Mouse (Mus musculus) heart, embryonic 15.5 days (tissue): Measurements from ENCODE around the gene Smarcd3. TPM values are rescaled to one million over a fixed set of nuclear protein-coding genes. Genes with fewer than 3 reads are reported as not detected.

Source experiments
- ATAC-seq: fragments of 200-750 bp; cut with Nextera tagmentation; replicated peaks from 2 replicates; pipeline ENCODE4 v1.8.0; 2017; ENCODE audit warnings: low read depth, moderate TSS enrichment; ENCODE audit not compliant: insufficient number of reproducible peaks, insufficient read depth, low FRiP score
- H3K27ac ChIP-seq: fragments of 300-500 bp; sonication (generic); 2 replicates; pipeline ENCODE4 v1.5.1; 2015; ENCODE audit warnings: mild to moderate bottlenecking, inconsistent platforms
- H3K27me3 ChIP-seq: fragments of 300-500 bp; sonication (generic); 2 replicates; pipeline ENCODE4 v1.6.1; 2015; ENCODE audit warnings: inconsistent platforms
- H3K36me3 ChIP-seq: fragments of 300-500 bp; sonication (generic); 2 replicates; pipeline ENCODE4 v1.6.1; 2015; ENCODE audit warnings: mild to moderate bottlenecking, inconsistent platforms
- H3K4me1 ChIP-seq: fragments of 300-500 bp; sonication (generic); replicated peaks from 2 replicates; pipeline ENCODE4 v1.6.1; 2015; ENCODE audit warnings: inconsistent platforms
- H3K4me2 ChIP-seq: fragments of 300-500 bp; sonication (generic); 2 replicates; pipeline ENCODE4 v1.6.1; 2015; ENCODE audit warnings: inconsistent platforms, mild to moderate bottlenecking, moderate library complexity
- H3K4me3 ChIP-seq: fragments of 300-500 bp; sonication (generic); 2 replicates; pipeline ENCODE4 v1.5.1; 2015; ENCODE audit warnings: mild to moderate bottlenecking, inconsistent platforms
- H3K9ac ChIP-seq: fragments of 300-500 bp; sonication (generic); 2 replicates; pipeline ENCODE4 v1.6.1; 2015; ENCODE audit warnings: mild to moderate bottlenecking, inconsistent platforms
- H3K9me3 ChIP-seq: fragments of 300-500 bp; sonication (generic); replicated peaks from 2 replicates; pipeline ENCODE4 v1.6.1; 2016; ENCODE audit warnings: inconsistent platforms
- WGBS: fragments of 180-500 bp; shearing (Covaris S2); methylation state at CpG from one replicate; pipeline ENCODE4 v1.1.7; 2015; ENCODE audit warnings: mixed read lengths; 5-methylcytosine and 5-hydroxymethylcytosine counted together
- polyA plus RNA-seq: library from polyadenylated mRNA; unstranded; fragments of >200 nt; fragmentation: Nextera tagmentation; extraction: Ambion mirVana; gene quantifications from 2 replicates; pipeline ENCODE4 v1.2.1, GENCODE M21; 2015

Smarcd3 gene
- polyA plus RNA-seq, 1 experiment from 2014 or later = 50.9 TPM

DNA sequence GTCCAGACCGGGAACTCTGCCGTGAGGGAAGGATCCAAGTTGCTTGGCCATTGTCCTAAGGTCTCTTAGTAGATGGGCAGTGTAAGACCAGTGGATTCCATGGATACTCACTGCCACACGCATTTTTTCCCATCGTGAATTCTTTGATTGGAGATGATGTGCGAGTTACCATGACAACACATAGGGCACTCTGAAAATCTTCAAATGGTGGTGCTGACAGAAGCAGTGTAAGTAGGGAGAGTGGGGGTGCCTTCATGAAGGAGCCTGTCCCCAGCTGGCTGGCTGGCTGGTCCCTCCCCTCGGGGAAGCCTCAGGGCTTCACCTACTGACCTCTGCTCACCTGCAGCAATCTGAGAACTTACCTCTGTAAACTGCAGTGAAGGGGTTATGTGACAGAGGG, 14.9 kb upstream of the Smarcd3 start:
- WGBS = 63% methylated on average over 6 of the region's 6 CpGs

DNA sequence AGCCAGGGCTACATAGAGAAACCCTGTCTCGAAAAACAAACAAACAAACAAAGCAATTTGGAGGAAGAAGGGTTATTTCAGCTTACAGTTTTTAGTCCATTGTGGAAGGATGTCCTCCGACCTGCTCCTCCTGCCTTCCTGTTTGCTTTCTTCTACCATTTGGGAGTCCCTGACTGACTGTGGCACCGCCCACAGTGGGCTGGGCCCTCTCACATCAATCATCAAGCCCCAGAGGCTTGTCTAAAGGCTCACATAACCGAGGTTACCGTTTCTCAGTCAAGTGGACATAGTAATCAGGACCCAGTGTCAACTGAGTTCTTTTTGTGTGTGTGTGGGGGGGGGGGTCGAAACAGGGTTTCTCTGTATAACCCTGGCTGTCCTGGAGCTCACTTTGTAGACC, 13.9 kb upstream of the Smarcd3 start:
- H3K4me1 ChIP-seq = no peaks in the 10 kb centered on the region
- H3K4me2 ChIP-seq = no peak overlapping the region
- no peak overlapping the region for H3K27ac ChIP-seq
- no peak overlapping the region for H3K9ac ChIP-seq
- no peaks in the 10 kb centered on the region for H3K27me3 ChIP-seq
- H3K4me3 ChIP-seq = no peak overlapping the region
- WGBS = 50% methylated on average over 6 of the region's 6 CpGs
- no peak for ATAC-seq
- no peaks in the 10 kb centered on the region for H3K36me3 ChIP-seq
- H3K9me3 ChIP-seq = no peaks in the 10 kb centered on the region

More for the DNA sequence above, 14.9 kb upstream of the Smarcd3 start:
- Histone ChIP-seq H3K36me3 (no peaks in the 10 kb centered on the region), H3K9ac (no peak overlapping the region), H3K4me2 (no peak overlapping the region), H3K27ac (no peak overlapping the region), H3K4me3 (no peak overlapping the region), H3K27me3 (no peaks in the 10 kb centered on the region), H3K4me1 (no peaks in the 10 kb centered on the region), H3K9me3 (no peaks in the 10 kb centered on the region)
- ATAC-seq = no peak

DNA sequence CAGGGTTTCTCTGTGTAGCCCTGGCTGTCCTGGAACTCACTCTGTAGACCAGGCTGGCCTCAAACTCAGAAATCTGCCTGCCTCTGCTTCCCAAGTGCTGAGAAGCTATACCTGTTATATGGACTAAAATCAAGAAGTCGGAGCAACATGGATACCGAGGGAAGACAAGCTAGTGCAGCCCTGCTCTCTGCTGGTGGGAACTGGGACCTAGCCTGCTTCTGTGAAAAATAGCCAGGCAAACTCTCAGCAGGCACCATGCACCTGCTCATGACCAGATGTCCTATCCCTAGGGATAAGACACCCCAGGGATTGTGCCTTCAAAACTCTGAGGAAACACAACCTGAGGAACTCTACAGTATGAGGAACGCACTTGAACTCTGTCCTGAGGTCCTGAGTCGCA, 12.8 kb upstream of the Smarcd3 start:
- H3K27ac ChIP-seq = no peak overlapping the region
- H3K36me3 ChIP-seq = no peaks in the 10 kb centered on the region
- H3K9ac ChIP-seq = no peak overlapping the region
- no peak overlapping the region for H3K4me2 ChIP-seq
- no peaks in the 10 kb centered on the region for H3K9me3 ChIP-seq
- no peak for ATAC-seq
- H3K4me3 ChIP-seq = no peak overlapping the region
- H3K4me1 ChIP-seq = no peaks in the 10 kb centered on the region
- H3K27me3 ChIP-seq = no peaks in the 10 kb centered on the region
- WGBS = 69% methylated on average over 4 of the region's 4 CpGs

- Histone ChIP-seq H3K4me3 (no peak overlapping the region), H3K27ac (no peak overlapping the region), H3K36me3 (no peaks in the 10 kb centered on the region), H3K4me2 (no peak overlapping the region), H3K9ac (no peak overlapping the region), H3K27me3 (no peaks in the 10 kb centered on the region), H3K4me1 (no peaks in the 10 kb centered on the region), H3K9me3 (no peaks in the 10 kb centered on the region)
- WGBS = 71% methylated on average over 6 of the region's 6 CpGs
- ATAC-seq = no peak
Measured at GRCm38 (mm10) chr5:24635526-24636141, 11.4 kb upstream of the Smarcd3 start.

DNA sequence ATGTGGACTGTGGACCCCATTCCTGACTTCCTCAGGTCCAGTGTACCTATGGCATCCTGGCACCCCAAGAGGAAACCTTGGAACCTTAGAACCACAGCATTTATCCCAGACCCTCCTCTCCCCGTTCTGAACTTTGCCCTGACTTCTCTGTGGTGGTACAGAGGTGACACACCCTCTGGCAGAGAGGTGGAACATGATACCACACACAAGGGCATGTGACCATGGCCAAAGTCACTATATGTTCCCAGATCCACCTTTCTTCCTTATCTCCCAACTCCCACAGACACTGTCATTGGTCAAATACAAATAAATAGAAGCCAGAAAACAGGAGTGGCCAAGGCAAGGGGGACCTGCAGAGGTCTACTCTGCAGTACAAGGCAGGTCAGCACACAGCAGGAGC, 10.9 kb upstream of the Smarcd3 start:
- Histone ChIP-seq H3K4me3 (no peak overlapping the region), H3K27me3 (no peaks in the 10 kb centered on the region), H3K27ac (no peak overlapping the region), H3K4me1 (no peaks in the 10 kb centered on the region), H3K9ac (no peak overlapping the region), H3K4me2 (no peak overlapping the region), H3K36me3 (no peaks in the 10 kb centered on the region), H3K9me3 (no peaks in the 10 kb centered on the region)
- 52% methylated on average over 1 of the region's 1 CpGs for WGBS
- no peak for ATAC-seq

- Histone ChIP-seq H3K9ac (no peak overlapping the region), H3K4me2 (no peak overlapping the region), H3K27ac (no peak overlapping the region), H3K36me3 (no peaks in the 10 kb centered on the region), H3K27me3 (peaks cover 12% of the 10 kb centered on the region), H3K4me1 (peaks cover 3% of the 10 kb centered on the region), H3K4me3 (no peak overlapping the region), H3K9me3 (no peaks in the 10 kb centered on the region)
- no peak for ATAC-seq
- WGBS = 58% methylated on average over 3 of the region's 3 CpGs
Measured at GRCm38 (mm10) chr5:24629712-24630111, 5.5 kb upstream of the Smarcd3 start.

- Histone ChIP-seq H3K4me1 (peaks cover 17% of the 10 kb centered on the region), H3K4me3 (peak overlapping the region; percentile 56), H3K9ac (no peak overlapping the region), H3K27me3 (peaks cover 47% of the 10 kb centered on the region), H3K36me3 (no peaks in the 10 kb centered on the region), H3K9me3 (no peaks in the 10 kb centered on the region), H3K27ac (no peak overlapping the region), H3K4me2 (peak overlapping the region; percentile 89)
- no peak for ATAC-seq
- 34% methylated on average over 4 of the region's 4 CpGs for WGBS
Measured at GRCm38 (mm10) chr5:24624822-24625120, 560 bp upstream of the Smarcd3 start.

DNA sequence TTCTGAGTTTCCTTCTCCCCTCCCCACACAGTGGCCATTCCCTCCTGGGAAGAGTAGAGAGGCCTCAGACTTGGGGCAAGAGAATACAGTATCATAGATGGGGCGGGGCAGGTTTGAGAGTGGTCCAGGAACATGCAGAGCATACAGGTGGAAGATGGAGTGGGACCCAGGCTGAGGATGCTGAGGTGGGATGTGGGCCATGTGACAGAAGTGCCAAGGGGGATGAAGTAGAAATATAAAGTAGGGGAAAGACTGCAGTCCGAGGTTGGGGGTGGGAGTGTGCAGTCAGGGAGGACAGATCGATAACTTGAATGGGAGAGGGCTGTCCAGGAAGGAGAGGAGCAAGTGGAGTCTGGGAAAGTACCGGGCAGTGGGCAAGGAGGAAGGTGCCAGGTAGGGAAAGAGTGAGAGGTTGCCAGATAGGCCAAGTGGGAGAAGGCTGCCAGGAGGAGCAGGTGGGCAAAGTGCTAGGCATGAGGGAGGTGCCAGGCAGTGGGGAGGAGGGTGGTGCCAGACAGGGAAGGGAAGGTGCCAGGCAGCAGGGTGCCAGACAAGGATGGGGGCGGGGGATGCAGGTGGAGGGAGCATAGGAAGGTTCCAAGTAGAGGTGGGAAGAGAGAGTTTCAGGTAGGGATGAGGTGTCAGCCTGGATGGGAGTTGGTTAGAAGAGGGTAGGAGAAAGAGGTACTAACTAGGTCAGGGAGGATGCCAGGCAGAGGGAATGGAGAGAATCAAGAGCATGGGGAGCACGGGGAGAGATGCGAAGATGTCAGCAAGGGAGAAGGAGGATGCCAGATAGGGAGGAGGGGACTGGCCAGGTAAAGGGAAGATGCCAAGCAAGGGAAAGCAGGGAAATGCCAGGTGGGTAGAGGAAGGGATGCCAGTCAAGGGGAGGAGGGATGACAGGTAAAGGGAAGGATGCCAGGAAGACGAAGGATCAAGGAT, 898 bp downstream of the Smarcd3 start:
- Histone ChIP-seq H3K9me3 (no peaks in the 10 kb centered on the region), H3K27me3 (peaks cover 47% of the 10 kb centered on the region), H3K27ac (no peak overlapping the region), H3K4me3 (peak overlapping the region; percentile 56; the same call in 1 of the 2 replicates), H3K4me1 (peaks cover 17% of the 10 kb centered on the region), H3K9ac (0 out of 2 replicates have a peak overlapping the region, but pooled peaks have one; percentile 62), H3K4me2 (peak overlapping the region; percentile 89), H3K36me3 (no peaks in the 10 kb centered on the region)
- 45% methylated on average over 8 of the region's 8 CpGs for WGBS
- no peak for ATAC-seq

DNA sequence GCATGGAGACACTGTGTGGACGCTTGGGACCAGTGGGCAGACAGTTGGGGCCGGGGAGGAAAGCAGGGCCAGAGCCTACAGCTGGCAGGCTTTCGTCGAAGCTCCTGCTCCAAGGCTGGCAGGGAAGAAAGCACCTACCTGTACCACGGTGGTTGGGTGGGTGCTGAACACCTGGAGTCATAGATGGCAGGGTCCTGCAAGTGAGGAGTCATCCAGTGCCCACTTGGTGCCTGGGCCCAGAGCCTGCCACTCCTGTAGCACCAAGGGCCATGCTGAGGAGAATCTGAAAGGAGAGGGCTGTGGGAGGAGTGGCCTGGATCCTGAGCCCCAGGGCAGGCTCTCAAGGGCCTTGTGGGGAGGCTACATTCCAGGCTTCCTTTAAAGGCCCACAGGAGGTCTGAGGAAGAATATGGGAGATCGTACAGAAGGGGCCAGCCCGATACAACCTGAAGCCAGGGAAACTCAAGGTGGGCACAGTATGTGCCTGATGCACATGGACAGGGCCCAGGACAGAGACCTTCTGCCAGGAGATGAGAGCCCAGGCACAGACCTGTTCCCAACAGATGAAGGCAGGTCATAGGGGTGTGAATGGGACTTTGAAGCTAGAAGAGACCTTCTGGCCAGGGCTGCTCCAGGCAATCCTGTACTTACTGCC, 1.7 kb downstream of the Smarcd3 start:
- no peak overlapping the region for H3K4me2 ChIP-seq
- H3K27ac ChIP-seq = no peak overlapping the region
- WGBS = 61% methylated on average over 7 of the region's 7 CpGs
- H3K36me3 ChIP-seq = no peaks in the 10 kb centered on the region
- no peak; the same call in 1 of the 2 replicates for ATAC-seq
- H3K4me3 ChIP-seq = no peak overlapping the region
- no peaks in the 10 kb centered on the region for H3K9me3 ChIP-seq
- H3K4me1 ChIP-seq = peaks cover 17% of the 10 kb centered on the region
- no peak overlapping the region for H3K9ac ChIP-seq
- H3K27me3 ChIP-seq = peaks cover 47% of the 10 kb centered on the region

DNA sequence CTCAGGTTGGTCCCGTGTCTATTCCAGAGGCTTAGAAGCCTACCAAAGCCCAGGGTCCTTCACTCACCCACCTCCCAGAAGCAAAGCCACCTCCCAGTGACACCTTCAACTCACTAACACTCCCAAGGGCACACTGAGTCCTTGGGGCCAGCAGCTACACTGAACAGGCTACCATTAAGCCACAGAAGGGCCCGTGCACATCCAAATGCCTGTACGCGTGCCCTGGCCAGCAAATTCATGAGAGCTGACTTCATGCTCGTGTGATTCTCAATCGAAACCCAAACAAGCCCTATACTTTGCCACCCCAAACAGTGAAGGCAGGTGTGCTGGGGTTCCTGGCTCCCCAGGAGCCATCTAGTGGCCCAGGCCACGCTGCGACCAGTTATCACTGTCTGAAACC, 3.6 kb downstream of the Smarcd3 start:
- 70% methylated on average over 8 of the region's 8 CpGs for WGBS
- H3K27ac ChIP-seq = no peak overlapping the region
- H3K4me2 ChIP-seq = no peak overlapping the region
- no peaks in the 10 kb centered on the region for H3K9me3 ChIP-seq
- H3K9ac ChIP-seq = no peak overlapping the region
- ATAC-seq = no peak
- no peak overlapping the region for H3K4me3 ChIP-seq
- peaks cover 17% of the 10 kb centered on the region for H3K4me1 ChIP-seq
- no peaks in the 10 kb centered on the region for H3K36me3 ChIP-seq
- peaks cover 42% of the 10 kb centered on the region for H3K27me3 ChIP-seq

- H3K27me3 ChIP-seq = peaks cover 39% of the 10 kb centered on the region
- WGBS = 45% methylated on average over 8 of the region's 8 CpGs
- no peaks in the 10 kb centered on the region for H3K36me3 ChIP-seq
- no peak overlapping the region for H3K27ac ChIP-seq
- no peak for ATAC-seq
- H3K9me3 ChIP-seq = no peaks in the 10 kb centered on the region
- no peak overlapping the region for H3K4me2 ChIP-seq
- H3K9ac ChIP-seq = no peak overlapping the region
- peaks cover 17% of the 10 kb centered on the region for H3K4me1 ChIP-seq
- H3K4me3 ChIP-seq = no peak overlapping the region
Measured at GRCm38 (mm10) chr5:24620116-24620515, 4.1 kb downstream of the Smarcd3 start.
